Mouse (Mus musculus) stomach, postnatal 0 days (tissue): ENCODE data around the gene Ap3s2.

ENCODE experiments used
- CTCF ChIP-seq: IDR thresholded peaks from 2 replicates; pipeline ENCODE4 v1.5.1; 2016; ENCODE audit warnings: antibody characterized with exemption, low read depth, mild to moderate bottlenecking, moderate library complexity
- EP300 ChIP-seq: optimal IDR thresholded peaks from 2 replicates; pipeline ENCODE3; 2016; ENCODE audit warnings: antibody characterized with exemption

- no peak for TF ChIP-seq EP300
- TF ChIP-seq CTCF, result no peak
These were observed 35.7 kb upstream of the Ap3s2 start for GRCm38 (mm10) chr7:79956131-79956530.
